Mouse (Mus musculus) spleen, adult 2 months (tissue): ENCODE results near the gene Gm17545.

Experiments used
- CTCF ChIP-seq: fragments of 200-500 bp; IDR thresholded peaks from 2 replicates; pipeline ENCODE4 v1.5.1; 2011; ENCODE audit warnings: mild to moderate bottlenecking, inconsistent platforms; ENCODE audit not compliant: insufficient read depth, insufficient read length, insufficient replicate concordance; ENCODE audit errors: extremely low read depth
- POLR2A ChIP-seq: fragments of 200-500 bp; IDR thresholded peaks from 2 replicates; pipeline ENCODE4 v1.6.1; 2011; ENCODE audit warnings: low read depth, low read length, inconsistent platforms

DNA sequence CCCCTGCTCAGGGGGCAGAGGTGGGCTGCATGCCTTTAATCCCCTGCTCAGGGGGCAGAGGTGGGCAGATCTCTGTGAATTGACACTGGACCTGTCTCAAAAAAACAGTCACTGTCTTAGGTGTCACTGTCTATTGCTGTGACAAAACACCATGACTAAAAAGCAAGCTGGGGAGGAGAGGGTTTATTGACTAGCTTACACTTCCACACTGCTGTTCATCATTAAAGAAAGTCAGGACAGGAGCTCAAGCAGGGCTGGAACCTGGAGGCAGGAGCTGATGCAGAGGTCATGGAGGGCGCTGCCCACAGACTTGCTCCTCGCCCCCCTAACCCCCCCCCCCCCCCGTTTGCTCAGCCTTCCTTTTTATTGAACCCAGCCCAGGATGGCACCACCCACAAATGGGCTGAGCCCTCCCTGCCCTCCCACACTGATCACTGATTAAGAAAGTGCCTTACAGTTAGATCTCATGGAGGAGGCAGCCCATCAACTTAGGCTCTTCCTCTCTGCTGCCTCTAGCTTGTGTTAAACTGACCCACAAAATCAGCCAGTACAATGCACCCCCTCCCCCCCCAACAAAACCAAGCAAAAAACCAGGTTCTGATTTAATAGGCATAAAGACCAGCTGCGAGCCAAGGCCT lies 25.9 kb upstream of the Gm17545 start:
- TF ChIP-seq POLR2A (no peak), CTCF (no peak)
